Mouse (Mus musculus): ENCODE results near the gene Scyl2. TPM values are rescaled to one million over a fixed set of nuclear protein-coding genes. Genes with fewer than 3 reads are reported as not detected.
"Not testable (repeated sequence)": the region's sequence is repeated elsewhere in the genome, so short reads cannot be mapped to it uniquely, and the experiment has no call there.

The Scyl2 gene
- total RNA-seq (2021): 10 to 100 TPM; 11.5 to 12.0 TPM
- long read RNA-seq, experiment 1, partial matches to known transcripts: 1 of 3 reads
- long read RNA-seq, experiment 1, other reads (novel, unspliced or antisense): 2 of 3 reads
- long read RNA-seq, experiment 2, full-length matches to known transcripts: 1 of 2 reads
- long read RNA-seq, experiment 2, partial matches to known transcripts: 0 of 2 reads
- long read RNA-seq, experiment 2, other reads (novel, unspliced or antisense): 1 of 2 reads

GRCm38 (mm10) chr10:89686139-89686808, at the start of gene Scyl2:
Gene Scyl2 (minus strand): TSS chr10:89686285.
- peak; percentile 91 for DNase-seq

DNA sequence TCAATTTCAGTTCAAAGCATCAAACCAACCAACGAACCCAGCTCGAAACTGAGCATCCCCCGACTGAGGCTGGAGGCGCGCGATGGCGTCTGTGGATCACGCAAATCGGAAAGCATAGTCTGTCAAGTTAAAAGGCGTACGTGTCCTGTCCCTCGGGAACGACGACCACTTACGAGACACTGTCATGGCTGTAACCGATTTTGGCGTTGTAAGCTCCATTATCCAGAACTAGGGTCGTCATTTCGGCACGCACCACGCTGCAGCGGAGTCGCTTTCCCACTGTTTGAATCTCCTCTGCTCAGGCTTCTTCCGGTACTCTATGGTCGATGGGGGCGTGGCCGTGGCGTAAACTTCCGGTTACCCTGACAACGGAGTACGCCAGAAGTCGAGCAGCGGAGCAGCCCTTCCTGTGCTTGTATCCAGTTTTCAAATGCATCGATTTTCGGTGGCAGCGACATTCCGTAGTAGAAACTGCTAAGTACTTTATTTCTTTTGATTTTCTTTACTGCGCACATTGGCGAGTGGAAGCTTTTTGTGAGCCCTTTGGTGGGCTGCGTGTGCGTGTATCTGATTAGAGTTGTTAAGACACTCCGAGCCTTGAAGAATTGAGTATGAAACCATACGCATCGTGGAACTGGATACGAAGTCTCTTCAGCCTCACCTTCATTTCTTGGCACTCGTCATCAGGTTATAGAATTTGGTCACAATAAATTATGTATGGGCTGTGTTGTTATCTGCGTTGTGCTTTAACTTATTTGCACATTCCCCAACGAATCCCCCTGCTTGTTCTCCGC, 46.1 kb upstream of the Scyl2 start, which contains the start of gene Actr6:
Gene Actr6 (minus strand): TSS at position 295 of the 794 bp plus-strand sequence.
- peak; percentile 89 for DNase-seq

DNA sequence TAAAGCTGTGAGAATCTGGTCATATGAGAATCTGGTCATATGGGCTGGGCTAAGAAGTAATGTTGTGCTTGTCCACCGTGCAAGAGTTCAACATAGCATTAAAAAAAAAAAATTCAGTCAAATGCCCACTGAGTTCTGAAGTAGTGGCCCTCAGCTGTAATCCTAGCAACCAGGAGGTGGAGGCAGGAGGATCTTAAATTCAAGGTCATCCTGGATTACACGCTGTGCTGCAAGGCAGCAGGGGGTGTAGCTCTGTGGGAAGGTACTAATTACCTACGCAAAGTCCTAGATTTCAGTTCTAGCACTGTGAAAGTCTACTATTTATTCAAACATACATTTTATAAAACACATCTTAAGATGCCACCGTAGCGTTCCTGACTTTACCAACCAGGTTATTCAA, 45.3 kb upstream of the Scyl2 start:
- no peak for DNase-seq

DNA sequence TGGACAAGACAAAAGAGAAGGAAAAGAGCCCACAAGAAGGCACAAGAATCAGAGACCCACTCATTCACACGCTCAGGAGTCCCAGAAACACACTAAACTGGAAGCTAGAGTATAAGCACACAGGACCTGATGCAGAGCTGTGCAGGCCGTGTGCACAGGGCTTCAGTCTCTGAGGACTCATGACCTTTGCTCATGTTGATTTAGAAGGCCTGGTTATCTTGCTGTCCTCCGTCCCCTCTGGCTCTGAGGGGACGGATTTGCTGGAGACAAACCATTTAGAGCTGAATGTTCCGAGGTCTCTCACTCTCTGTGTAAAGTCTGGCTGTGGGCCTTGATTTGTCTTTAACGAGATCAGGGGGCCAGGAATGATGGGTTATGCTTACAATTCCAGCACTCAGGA, 44.3 kb upstream of the Scyl2 start:
- no peak for DNase-seq

- peak; percentile 71 for DNase-seq
Measured at GRCm38 (mm10) chr10:89722247-89723195, 36.4 kb upstream of the Scyl2 start.

DNA sequence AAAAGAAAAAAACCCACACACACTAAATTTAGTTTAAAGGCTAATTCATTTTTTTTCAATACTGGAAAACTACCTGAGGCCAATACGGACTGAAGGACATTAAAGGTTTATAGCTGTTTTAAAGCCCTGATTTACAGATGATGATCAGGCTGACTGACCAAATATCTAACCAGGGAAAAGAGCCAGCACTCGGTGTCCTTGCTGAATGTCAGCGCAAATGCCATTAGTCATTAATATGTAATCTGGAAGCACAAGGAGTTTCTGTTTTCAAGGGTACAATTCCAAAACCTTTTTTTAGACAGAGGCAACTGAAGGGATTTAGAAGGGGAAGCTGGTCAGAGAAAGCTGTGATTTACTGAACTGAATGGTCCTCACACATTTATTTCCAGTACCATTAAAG, 34.7 kb upstream of the Scyl2 start:
- peak; percentile 23 for DNase-seq

- no peak for DNase-seq
Measured at GRCm38 (mm10) chr10:89720252-89720651, 34.2 kb upstream of the Scyl2 start.

DNA sequence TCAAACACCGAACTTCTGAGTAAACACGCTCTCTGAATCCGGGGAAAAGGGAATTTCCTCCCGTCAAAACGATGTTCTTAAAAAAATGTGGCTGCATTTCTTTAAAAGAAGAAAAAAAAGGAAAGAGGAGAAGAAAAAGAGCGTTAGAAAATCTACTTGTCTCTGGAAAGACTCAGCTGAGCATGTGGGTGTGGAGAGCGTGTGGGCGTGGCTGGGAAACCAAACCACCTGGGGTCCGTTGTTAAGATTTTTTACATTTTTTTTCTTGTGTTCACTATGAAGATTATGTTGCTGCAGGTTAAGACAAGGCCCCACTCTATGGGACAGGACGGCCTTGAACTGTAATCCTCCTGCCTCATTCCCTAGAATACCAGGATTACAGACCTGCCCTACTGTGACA, 28.8 kb upstream of the Scyl2 start:
- DNase-seq: no peak

DNA sequence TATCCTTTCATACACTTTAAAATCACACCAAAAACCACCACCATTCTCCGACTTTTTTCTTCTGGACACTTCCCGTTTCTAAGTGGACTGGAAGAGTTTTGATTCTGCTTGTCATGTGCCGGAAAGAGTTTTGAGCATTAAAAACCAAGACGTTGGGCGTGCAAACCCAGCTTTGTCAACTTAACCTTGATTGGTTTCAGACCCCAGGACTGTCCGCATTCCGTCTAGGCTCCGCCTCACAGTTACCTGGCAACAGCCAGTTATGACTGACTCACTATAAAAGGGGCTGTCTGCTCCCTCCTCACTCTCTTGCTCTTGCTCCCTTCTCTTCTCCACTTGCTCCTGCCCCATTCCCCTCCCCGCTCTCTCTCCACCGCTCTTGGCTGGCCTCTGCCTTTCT, 22.6 kb upstream of the Scyl2 start:
- DNase-seq: no peak

- no peak for DNase-seq
Measured at GRCm38 (mm10) chr10:89707397-89707796, 21.3 kb upstream of the Scyl2 start.

DNA sequence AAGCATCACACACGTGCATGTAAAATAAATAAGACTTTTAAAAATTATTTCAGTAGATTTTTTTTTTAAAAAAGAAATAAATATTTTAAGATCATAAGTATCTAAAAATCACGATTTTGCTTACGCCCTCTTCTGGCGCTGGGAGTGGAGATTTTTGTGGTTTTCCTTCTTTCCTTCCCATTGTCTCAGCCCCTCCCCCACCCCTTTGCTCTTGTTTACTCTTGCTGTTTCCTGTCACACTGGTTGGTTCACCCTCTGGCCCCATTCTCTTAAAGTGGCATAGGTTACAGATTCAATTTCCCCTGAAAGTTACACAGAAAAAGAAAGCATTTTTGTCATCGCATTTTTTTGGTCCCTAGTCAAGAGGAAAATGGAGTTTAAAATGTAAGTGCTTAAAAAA, 17.0 kb upstream of the Scyl2 start:
- no peak for DNase-seq

GRCm38 (mm10) chr10:89697956-89698355, 11.9 kb upstream of the Scyl2 start:
- DNase-seq: no peak

DNA sequence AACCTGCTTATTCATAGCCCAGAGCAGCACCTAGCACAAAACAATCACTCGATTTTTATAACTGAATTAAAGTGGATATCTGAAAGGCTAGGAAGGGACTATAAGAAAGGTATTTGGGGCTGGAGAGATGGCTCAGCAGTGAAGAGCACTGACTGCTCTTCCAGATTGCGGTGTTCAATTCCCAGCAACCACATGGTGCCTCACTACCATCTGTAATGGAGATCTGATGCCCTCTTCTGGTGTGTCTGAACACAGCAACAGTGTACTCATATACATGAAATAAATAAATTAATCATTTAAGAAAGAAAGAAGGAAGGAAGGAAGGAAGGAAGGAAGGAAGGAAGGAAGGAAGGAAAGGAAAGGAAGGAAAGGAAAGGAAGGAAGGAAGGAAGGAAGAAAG, 10.2 kb upstream of the Scyl2 start:
- not testable (repeated sequence) for DNase-seq

- no peak for DNase-seq
Measured at GRCm38 (mm10) chr10:89695194-89695911, 9.3 kb upstream of the Scyl2 start.

DNA sequence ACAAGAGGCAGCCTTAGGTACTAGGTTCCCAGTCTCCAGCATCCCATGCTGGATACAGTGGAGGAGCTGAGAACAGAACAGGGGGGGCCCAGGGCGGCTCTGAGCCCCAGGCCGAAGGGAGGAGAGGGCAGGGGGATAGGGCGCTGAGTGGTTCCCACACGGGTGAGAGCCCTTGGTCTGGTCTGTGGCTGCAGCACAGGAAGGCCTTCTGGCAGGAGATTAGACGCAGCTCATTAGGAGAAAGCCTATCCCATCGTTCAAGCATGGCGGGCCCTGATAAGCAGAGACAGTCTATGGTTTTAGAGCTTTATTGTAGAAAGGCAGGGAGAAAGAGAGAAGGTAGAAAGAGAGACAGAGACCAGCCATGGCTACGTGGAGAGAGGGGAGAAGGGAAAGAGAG, 3.9 kb upstream of the Scyl2 start:
- no peak for DNase-seq

DNA sequence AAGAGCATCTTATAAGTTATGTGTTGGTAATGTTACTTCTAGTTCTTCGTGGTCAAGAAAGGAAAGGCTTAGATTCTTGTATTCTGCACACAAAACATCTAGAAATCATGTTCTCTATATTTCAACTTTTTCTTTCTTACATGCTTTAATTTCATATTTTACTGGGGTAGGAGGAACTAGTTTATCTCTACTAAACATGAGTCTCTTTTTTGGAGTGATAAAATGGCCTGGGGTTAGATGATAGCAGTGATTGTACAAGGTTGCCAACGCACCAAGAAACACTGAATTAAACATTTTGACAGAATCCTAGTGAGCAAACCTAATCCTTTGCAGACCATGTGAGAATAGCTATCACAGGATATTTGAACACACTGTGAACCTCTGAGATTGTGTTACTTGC, 1.4 kb upstream of the Scyl2 start:
- DNase-seq: no peak

- DNase-seq: no peak
Measured at GRCm38 (mm10) chr10:89685391-89686138, 520 bp downstream of the Scyl2 start.

- no peak for DNase-seq
Measured at GRCm38 (mm10) chr10:89682961-89683360, 3.1 kb downstream of the Scyl2 start.

DNA sequence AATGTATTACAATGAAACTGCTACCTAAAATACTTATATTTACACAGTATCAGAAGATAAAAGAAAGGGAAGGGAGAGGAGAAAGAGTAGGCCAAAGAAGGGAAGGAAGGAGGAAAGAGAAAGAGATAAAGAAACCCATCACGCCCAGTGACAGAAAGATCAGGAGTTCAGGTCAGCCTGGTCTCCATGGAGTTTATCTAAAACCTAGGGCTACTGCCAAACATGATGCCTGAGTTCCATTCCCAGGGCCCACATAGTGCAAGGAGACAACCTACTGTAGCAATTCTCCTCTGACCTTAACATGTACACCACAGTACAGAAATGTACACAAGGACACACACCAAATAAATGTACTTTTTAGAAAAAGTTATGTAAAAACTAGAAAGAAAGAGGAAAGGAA, 3.9 kb downstream of the Scyl2 start:
- DNase-seq: no peak

DNA sequence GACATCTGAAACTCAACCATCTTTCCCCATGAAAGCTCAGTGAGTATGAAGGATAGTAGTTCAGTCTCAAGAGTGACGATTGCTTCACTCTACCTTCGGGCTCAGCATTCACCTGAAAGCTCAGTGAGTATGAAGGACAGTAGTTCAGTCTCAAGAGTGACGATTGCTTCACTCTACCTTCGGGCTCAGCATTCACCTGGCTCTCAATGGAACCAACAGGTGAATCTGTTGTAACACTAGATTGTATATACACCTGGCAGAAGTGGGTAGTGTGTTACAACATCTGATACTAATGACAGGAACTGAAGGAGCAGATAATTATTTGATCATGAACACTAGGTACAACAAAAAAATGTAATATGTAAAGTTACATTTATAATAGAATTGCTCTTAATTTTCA, 4.4 kb downstream of the Scyl2 start:
- no peak for DNase-seq

DNA sequence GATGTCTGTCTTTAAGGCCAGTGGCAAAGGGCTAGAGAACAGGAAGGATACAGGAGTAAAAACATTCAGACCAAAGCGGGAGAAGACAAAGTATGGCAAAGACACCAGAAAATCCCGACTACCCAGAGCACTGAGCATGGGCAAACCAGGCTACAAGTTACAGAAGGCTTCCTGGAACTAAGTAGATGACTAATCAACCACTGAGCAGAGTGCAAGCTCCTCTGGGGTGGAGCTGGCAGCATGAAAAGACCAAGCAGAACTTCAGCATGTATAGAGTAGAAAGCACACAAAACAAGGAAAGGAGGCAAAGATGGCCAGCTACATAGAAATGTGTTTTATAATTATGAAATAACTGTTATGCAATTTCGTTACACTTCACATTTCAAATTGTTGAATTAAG, 5.6 kb downstream of the Scyl2 start:
- DNase-seq: no peak

All from gastrocnemius, postnatal 25 days (tissue).